Mouse (Mus musculus) embryonic facial prominence, embryonic 15.5 days (tissue): ENCODE data around the gene Mta2. TPM values are rescaled to one million over a fixed set of nuclear protein-coding genes. Genes with fewer than 3 reads are reported as not detected.
"Not testable (repeated sequence)": the region's sequence is repeated elsewhere in the genome, so short reads cannot be mapped to it uniquely, and the experiment has no call there.

Experiments used
- ATAC-seq: fragments of 200-750 bp; cut with Nextera tagmentation; 2 replicates; pipeline ENCODE4 v1.8.0; 2017; ENCODE audit warnings: low read depth, moderate TSS enrichment; ENCODE audit not compliant: insufficient number of reproducible peaks, low FRiP score, low TSS enrichment
- H3K27ac ChIP-seq: fragments of 300-500 bp; sonication (generic); replicated peaks from 2 replicates; pipeline ENCODE4 v1.5.1; 2015; ENCODE audit warnings: mild to moderate bottlenecking, inconsistent platforms
- H3K27me3 ChIP-seq: fragments of 300-500 bp; sonication (generic); 2 replicates; pipeline ENCODE4 v1.6.1; 2015; ENCODE audit warnings: inconsistent platforms
- H3K36me3 ChIP-seq: fragments of 300-500 bp; sonication (generic); 2 replicates; pipeline ENCODE4 v1.6.1; 2015; ENCODE audit warnings: mild to moderate bottlenecking, inconsistent platforms
- H3K4me1 ChIP-seq: fragments of 300-500 bp; sonication (generic); 2 replicates; pipeline ENCODE4 v1.6.1; 2015; ENCODE audit warnings: inconsistent platforms
- H3K4me2 ChIP-seq: fragments of 300-500 bp; sonication (generic); replicated peaks from 2 replicates; pipeline ENCODE4 v1.6.1; 2015; ENCODE audit warnings: mild to moderate bottlenecking, inconsistent platforms
- H3K4me3 ChIP-seq: fragments of 300-500 bp; sonication (generic); replicated peaks from 2 replicates; pipeline ENCODE4 v1.5.1; 2015; ENCODE audit warnings: mild to moderate bottlenecking, inconsistent platforms
- H3K9ac ChIP-seq: fragments of 300-500 bp; sonication (generic); 2 replicates; pipeline ENCODE4 v1.6.1; 2015; ENCODE audit warnings: inconsistent platforms
- H3K9me3 ChIP-seq: fragments of 300-500 bp; sonication (generic); replicated peaks from 2 replicates; pipeline ENCODE4 v1.6.1; 2016; ENCODE audit warnings: inconsistent platforms
- WGBS: fragments of 180-500 bp; shearing (Covaris S2); methylation state at CpG from one replicate; pipeline ENCODE4 v1.1.7; 2015; 5-methylcytosine and 5-hydroxymethylcytosine counted together
- polyA plus RNA-seq: library from polyadenylated mRNA; unstranded; fragments of >200 nt; fragmentation: Nextera tagmentation; extraction: Ambion mirVana; gene quantifications from 2 replicates; pipeline ENCODE4 v1.2.1, GENCODE M21; 2015

The Mta2 gene
- polyA plus RNA-seq, 1 experiment from 2014 or later: 155 TPM

DNA sequence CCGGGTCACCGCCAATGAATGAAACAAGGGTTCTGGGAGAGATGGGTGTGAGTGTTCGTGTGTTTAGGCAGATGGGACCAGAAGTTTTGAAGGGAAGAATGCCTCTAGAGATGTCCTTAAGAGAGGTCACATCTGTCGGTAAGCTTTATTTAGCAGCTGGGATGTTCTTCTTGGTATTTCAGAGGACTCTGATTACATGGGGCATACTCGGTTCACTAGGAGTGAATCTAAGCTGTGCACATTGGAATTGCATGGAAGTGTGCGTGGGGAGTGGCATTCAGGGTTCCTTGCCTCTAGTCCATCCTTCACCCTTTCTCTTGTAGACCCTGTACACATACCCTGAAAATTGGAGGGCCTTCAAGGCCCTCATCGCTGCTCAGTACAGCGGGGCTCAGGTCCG lies 26.2 kb downstream of the Mta2 start:
- H3K27me3 ChIP-seq: no peaks in the 10 kb centered on the region
- no peaks in the 10 kb centered on the region for H3K9me3 ChIP-seq
- H3K9ac ChIP-seq: peak overlapping the region; percentile 87
- peak overlapping the region; percentile 79 for H3K4me3 ChIP-seq
- H3K4me2 ChIP-seq: peak overlapping the region; percentile 73
- H3K27ac ChIP-seq: peak overlapping the region; percentile 89
- 4% methylated on average over 9 of the region's 9 CpGs for WGBS
- H3K4me1 ChIP-seq: peaks cover 22% of the 10 kb centered on the region
- no peak for ATAC-seq
- H3K36me3 ChIP-seq: peaks cover 71% of the 10 kb centered on the region

DNA sequence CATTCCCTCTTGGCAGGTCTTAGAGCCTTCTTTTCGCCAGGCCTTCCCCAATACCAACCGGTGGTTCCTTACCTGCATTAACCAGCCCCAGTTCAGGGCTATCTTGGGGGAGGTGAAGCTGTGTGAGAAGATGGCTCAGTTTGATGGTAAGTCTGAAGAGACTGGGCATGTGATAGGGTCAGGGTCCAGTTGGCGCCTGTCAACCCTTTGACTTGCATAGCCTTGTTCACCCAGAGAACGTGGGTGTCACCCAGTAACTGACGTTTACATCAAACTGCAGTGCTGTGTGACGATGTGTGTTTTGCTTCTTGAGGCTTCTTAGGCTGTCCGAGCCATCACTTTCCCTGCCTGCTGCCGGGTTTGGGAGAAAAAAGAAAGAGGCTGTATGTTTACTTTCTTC lies 30.8 kb downstream of the Mta2 start:
- not testable (repeated sequence) for H3K27me3 ChIP-seq, H3K4me2 ChIP-seq, H3K9ac ChIP-seq, H3K9me3 ChIP-seq, H3K4me3 ChIP-seq, H3K27ac ChIP-seq, ATAC-seq
- Histone ChIP-seq H3K36me3 (peaks cover 81% of the 10 kb centered on the region), H3K4me1 (peaks cover 16% of the 10 kb centered on the region; the same call in 1 of the 2 replicates)
- WGBS: 88% methylated on average over 8 of the region's 8 CpGs

DNA sequence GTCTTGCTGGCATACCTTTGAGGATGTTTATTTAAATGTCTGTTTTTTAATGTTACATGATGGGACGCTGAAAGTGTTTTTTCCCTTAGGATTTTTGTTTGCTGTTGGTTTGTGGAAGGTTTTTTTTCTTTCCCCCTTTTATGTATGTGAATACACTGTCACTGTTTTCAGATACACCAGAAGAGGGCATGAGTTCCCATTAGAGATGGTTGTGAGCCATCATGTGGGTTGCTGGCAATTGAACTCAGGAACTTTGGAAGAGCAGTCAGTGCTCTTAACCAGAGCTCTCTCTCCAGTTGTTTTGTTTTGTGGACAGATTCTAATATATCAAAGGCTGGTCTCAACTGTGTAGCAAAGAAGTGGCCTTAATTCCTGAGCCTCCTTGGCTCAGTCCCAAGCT lies 33.0 kb downstream of the Mta2 start:
- H3K4me3 ChIP-seq: no peak overlapping the region
- H3K36me3 ChIP-seq: peaks cover 94% of the 10 kb centered on the region
- no peak overlapping the region for H3K4me2 ChIP-seq
- H3K9ac ChIP-seq: no peak overlapping the region
- H3K27me3 ChIP-seq: no peaks in the 10 kb centered on the region
- no peaks in the 10 kb centered on the region for H3K9me3 ChIP-seq
- no peak for ATAC-seq
- 86% methylated on average over 1 of the region's 1 CpGs for WGBS
- H3K4me1 ChIP-seq: 0 out of 2 replicates have a peak, but pooled peaks cover 11% of the 10 kb centered on the region
- H3K27ac ChIP-seq: no peak overlapping the region

DNA sequence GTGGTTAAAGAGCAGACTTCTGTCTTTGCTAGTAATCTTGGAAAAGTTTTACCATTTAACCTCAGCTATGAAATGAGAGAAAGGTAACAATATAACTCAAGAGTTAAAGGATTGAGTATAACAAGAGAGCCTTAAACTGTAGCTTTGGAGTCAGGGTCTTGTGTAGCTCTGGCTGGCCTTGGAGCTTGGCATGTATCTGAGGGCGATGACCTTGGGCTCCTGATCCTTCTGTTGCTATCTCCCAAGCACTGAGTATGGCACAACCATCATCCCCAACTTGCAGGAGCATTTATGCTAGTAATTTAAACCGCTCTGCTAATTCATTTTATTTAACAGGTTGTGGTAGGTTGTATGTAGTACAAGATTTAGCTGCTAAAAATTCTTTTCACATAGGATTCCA lies 33.8 kb downstream of the Mta2 start:
- Histone ChIP-seq H3K27ac (no peak overlapping the region), H3K9ac (no peak overlapping the region), H3K9me3 (no peaks in the 10 kb centered on the region), H3K27me3 (no peaks in the 10 kb centered on the region), H3K4me3 (no peak overlapping the region), H3K36me3 (peaks cover 94% of the 10 kb centered on the region), H3K4me2 (no peak overlapping the region), H3K4me1 (peaks cover 15% of the 10 kb centered on the region)
- no peak for ATAC-seq
- 86% methylated on average over 2 of the region's 2 CpGs for WGBS

DNA sequence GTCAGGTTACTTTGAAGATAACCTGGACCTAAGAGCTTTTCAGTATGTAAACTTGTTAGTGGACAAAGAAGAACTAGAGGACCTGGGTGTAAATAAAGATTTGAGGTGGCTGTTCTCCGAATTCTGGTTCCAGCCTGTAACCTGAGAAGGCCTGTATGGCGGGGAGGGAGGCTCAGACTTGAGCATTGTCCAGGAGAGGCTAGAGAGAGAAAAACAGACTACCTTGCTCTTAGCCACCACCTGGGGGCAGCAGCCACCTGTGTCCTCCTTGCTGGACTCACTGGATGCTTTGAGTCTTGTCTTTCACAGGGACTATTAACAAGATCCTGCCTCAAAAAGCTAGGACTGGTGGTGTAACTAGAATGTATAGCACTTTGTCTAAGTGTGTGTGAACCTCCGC lies 34.9 kb downstream of the Mta2 start:
- peak; percentile 58; the same call in 1 of the 2 replicates for ATAC-seq
- Histone ChIP-seq H3K9me3 (no peaks in the 10 kb centered on the region), H3K4me2 (no peak overlapping the region), H3K9ac (no peak overlapping the region), H3K27me3 (no peaks in the 10 kb centered on the region), H3K36me3 (peaks cover 87% of the 10 kb centered on the region), H3K4me1 (peaks cover 25% of the 10 kb centered on the region), H3K4me3 (no peak overlapping the region), H3K27ac (no peak overlapping the region)
- 33% methylated on average over 3 of the region's 3 CpGs for WGBS

DNA sequence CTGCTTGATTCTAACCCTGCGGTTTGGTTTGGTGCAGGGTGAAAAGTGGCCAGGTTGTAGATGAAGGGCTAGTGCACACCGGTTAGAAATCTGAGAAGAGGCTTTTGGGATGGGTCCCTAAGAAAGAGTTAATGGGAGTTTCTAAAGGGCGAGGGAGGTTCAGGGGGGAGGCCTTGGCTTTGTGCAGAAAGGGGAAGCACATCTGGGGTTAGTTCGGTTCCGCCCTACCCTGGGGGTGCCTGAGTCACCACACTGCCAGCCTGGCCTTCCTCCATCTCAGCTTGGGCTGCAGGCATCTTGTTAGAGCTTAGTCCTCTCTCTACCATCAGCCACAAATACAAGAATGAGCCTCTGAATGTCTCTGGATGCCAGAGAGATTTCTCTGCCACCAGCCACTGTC lies 39.1 kb downstream of the Mta2 start:
- peak overlapping the region; percentile 73 for H3K27ac ChIP-seq
- H3K9me3 ChIP-seq: no peaks in the 10 kb centered on the region
- H3K4me3 ChIP-seq: no peak overlapping the region
- H3K4me1 ChIP-seq: peaks cover 61% of the 10 kb centered on the region
- peaks cover 47% of the 10 kb centered on the region for H3K36me3 ChIP-seq
- ATAC-seq: no peak
- 23% methylated on average over 5 of the region's 5 CpGs for WGBS
- H3K9ac ChIP-seq: no peak overlapping the region
- no peak overlapping the region for H3K4me2 ChIP-seq
- no peaks in the 10 kb centered on the region for H3K27me3 ChIP-seq

DNA sequence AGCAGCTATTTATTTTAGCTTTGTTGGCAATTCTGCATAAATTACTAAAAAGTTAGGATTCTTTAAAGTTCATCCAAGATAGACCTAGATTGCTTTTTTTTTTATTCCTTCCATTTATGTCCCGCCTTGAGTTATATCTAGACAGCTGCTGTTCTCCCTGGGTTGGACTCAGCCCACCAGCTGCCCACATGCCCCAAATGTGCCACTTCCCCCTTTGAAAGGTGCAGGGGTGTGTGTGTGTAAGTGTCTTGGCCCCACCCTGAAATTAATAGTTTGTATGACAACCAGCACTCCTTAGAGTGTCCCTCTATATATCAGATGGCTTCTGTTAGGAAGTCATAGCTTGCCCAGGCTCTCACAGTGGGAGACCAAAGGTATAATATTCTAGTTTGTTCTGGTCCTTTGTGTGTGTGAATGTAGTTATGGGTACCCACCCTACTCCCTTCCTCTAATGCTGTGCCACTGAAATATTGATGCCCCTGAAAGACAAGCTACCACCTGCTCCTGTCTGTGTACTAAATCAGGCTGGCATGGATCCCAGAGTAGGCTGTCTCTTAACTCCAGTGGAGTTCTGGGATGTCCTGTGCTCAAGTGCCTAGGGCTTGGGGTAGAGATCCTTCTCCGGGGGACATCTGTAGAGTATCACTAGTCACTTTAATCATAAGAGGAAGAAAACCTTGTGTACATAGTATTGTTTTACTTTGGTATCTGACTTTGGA lies 39.9 kb downstream of the Mta2 start:
- H3K36me3 ChIP-seq: peaks cover 42% of the 10 kb centered on the region
- no peak overlapping the region for H3K9ac ChIP-seq
- H3K4me2 ChIP-seq: no peak overlapping the region
- WGBS: 53% methylated on average over 2 of the region's 2 CpGs
- no peak overlapping the region for H3K4me3 ChIP-seq
- ATAC-seq: peak; percentile 59
- peak overlapping the region; percentile 73 for H3K27ac ChIP-seq
- no peaks in the 10 kb centered on the region for H3K9me3 ChIP-seq
- H3K27me3 ChIP-seq: no peaks in the 10 kb centered on the region
- H3K4me1 ChIP-seq: peaks cover 55% of the 10 kb centered on the region

DNA sequence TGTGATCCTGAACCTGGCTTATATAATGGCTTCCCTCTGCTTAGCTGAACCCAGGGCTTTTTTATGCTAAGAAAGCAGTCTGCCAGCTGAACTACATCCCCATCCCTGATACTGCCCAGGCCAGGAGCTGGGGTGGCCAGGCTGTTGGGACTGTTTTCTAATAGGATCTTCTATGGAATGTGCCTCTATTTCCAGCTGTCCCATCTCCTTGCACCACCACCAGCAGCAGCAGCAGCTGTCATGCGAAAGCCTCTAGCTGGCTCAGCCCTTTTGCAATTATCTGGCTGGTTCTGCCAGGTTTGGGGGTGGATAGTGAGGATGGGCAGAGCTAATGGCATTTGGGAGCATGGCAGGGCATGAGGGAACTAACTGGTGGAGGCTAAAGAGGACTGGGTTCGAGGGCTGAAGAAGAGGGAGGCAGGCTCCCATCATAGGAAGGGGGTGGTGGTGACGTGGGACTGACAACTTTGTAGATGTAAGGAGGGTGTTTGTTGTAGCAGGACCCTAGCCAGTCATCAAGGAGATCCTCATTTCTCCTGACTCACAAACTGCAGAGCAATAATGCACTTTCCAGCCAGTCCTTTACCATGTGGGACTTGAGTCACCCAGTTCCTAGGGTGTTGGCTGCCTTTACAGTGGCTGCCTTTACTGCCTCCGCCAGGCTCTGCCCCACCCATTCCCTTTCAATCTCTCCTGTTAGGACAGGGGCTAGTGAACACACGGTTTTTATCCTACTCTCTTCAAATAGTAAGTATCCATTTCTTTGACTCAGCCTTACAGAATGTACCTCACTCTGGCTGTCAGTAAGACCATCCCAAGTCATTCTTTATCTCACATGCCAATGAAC lies 40.9 kb downstream of the Mta2 start:
- peaks cover 33% of the 10 kb centered on the region for H3K36me3 ChIP-seq
- H3K4me3 ChIP-seq: no peak overlapping the region
- H3K9ac ChIP-seq: no peak overlapping the region
- peak overlapping the region; percentile 73 for H3K27ac ChIP-seq
- H3K9me3 ChIP-seq: no peaks in the 10 kb centered on the region
- WGBS: 42% methylated on average over 5 of the region's 5 CpGs
- no peaks in the 10 kb centered on the region for H3K27me3 ChIP-seq
- H3K4me2 ChIP-seq: no peak overlapping the region
- ATAC-seq: no peak
- H3K4me1 ChIP-seq: peaks cover 60% of the 10 kb centered on the region

DNA sequence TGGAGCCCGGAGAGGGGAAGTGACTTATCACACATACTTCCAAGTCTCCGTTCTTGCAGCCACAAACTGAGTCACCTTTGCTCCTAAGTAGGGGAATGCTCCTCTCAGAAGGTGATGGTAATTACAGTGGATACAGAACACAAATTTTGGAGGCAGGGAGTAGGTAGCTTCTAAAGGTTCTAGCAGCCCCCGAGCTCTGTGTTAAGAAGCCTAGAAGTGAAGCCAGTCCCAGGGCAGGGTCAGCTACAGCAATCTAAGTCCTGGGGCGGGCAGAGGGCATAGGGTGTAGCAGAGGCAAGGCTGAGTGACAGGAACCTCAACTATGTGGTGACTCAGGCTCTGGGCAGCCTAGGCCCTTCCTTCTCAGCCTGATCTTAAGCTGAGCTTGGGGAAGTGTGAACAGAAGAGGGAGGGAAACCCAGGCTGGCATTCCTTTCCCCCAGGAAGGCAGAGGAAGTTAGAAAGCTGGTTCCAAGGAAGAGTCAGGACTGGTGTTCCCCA lies 41.5 kb downstream of the Mta2 start:
- WGBS: 42% methylated on average over 4 of the region's 4 CpGs
- no peak overlapping the region for H3K4me2 ChIP-seq
- H3K36me3 ChIP-seq: peaks cover 26% of the 10 kb centered on the region
- H3K4me3 ChIP-seq: no peak overlapping the region
- no peak for ATAC-seq
- H3K27ac ChIP-seq: peak overlapping the region; percentile 73
- no peak overlapping the region for H3K9ac ChIP-seq
- no peaks in the 10 kb centered on the region for H3K9me3 ChIP-seq
- H3K27me3 ChIP-seq: no peaks in the 10 kb centered on the region
- peaks cover 67% of the 10 kb centered on the region for H3K4me1 ChIP-seq

DNA sequence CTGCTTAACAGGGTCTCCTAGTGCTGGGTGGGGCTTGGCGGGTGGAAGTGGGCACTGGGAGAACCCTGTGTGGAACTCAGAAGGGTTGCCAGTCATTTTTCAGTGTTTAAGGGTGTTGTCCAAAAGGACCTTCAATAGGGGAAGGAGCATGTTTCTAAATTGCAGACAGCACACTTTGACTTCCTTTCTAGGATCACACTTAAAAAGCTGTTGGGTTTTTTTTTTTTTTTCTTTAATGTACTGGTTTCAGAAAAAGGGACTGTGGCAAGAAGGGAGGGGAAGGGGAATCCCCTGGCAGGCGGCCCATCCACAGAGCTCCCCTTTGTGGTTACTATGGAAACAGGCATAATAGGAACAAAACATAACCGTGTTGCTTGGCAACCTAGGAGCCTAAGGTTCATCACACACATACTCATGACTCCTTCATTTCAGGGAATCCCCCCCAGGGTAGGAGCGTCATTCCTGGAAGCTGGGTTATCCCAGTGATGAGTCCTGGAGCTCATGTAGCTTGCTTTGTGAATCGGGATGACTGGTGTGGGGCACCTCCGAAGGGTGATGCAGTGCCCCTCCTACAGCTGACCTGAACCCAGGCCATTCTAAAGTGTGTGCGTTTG lies 42.7 kb downstream of the Mta2 start:
- Histone ChIP-seq H3K4me3 (no peak overlapping the region), H3K9me3 (no peaks in the 10 kb centered on the region), H3K9ac (no peak overlapping the region), H3K36me3 (peaks cover 14% of the 10 kb centered on the region), H3K4me1 (peaks cover 74% of the 10 kb centered on the region), H3K27me3 (no peaks in the 10 kb centered on the region), H3K27ac (peak overlapping the region; percentile 73), H3K4me2 (no peak overlapping the region; the same call in 1 of the 2 replicates)
- ATAC-seq: no peak
- WGBS: 6% methylated on average over 7 of the region's 7 CpGs

DNA sequence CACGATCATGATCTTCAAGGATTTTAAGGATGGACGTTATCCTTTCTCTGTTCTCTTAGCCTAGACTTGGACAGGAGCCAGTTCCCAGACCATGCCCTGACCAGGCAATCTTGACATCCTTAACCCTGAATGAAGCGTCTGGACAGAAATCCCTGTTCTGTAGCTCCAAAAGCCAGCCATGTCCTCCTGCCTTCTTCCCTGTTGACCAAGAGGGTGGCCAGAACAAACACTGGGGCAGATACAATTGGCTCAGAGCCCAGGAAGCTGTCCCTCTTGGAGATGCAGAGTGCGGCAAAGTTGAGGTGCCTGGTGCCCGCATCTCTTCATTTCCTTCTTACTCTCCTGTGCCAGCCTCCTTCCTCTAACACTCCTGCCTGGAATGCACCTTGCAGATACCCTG lies 44.2 kb downstream of the Mta2 start:
- ATAC-seq: no peak
- WGBS: 75% methylated on average over 5 of the region's 5 CpGs

More for the DNA sequence above, 44.2 kb downstream of the Mta2 start:
- Histone ChIP-seq H3K27me3 (no peaks in the 10 kb centered on the region), H3K4me2 (no peak overlapping the region), H3K9ac (no peak overlapping the region), H3K4me3 (no peak overlapping the region), H3K36me3 (no peaks in the 10 kb centered on the region), H3K4me1 (peaks cover 68% of the 10 kb centered on the region), H3K9me3 (no peaks in the 10 kb centered on the region), H3K27ac (no peak overlapping the region)
